Mouse (Mus musculus) embryo, embryonic 9.5 days (tissue): ENCODE data around the gene Slc7a14.
"Not testable (repeated sequence)": the region's sequence is repeated elsewhere in the genome, so short reads cannot be mapped to it uniquely, and the experiment has no call there.

Source experiments
- DNase-seq: peaks from one replicate; pipeline ENCODE4 v3.0.0-alpha.2; 2017; ENCODE audit errors: extremely low spot score

The Slc7a14 gene

GRCm38 (mm10) chr3:31309934-31310787, at the start of gene Slc7a14:
TSS of gene Slc7a14 (minus strand) at chr3:31310378.
- peak; percentile 15 for DNase-seq

DNA sequence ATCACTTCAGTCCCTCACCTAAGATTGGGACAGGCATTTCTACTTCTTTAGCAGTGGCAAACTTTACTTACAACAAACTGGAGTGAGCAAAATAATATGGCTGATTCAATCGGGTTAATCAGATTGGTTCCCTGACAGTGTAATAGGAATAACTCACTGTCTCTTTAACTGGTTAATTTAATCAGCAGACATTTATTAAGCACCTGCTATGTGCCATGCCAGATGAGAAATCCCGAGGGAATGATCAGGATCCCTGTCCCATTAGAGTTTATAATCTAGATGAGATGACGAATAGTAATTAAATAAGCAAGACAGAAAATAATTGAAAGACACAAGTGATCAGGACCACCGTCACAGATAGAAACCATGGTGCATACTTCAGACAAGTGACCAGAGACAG, 36.4 kb upstream of the Slc7a14 start:
- DNase-seq = no peak

- no peak for DNase-seq
Observed at GRCm38 (mm10) chr3:31345766-31346165, 35.6 kb upstream of the Slc7a14 start.

DNA sequence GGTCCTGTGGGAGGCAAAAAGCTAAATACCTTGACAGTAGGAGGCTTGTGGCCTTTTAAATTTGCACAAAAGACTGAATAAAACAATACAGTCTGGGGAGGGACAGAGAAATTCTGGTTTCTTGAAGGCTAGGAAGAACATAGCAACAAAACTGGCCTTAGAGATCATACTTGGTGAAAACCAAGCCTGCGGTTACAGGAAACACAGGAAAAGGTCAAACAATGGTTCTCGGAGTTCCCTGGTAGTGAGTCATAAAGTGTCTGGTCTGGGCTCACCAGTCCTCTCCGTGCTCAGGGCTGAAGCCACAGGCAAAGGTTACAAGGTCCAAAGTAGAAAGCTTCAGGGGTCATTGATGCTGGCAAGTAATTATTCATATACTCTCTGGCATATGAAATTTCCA, 29.1 kb upstream of the Slc7a14 start:
- no peak for DNase-seq

GRCm38 (mm10) chr3:31328237-31328836, 18.2 kb upstream of the Slc7a14 start:
- DNase-seq = no peak

GRCm38 (mm10) chr3:31327791-31328190, 17.6 kb upstream of the Slc7a14 start:
- DNase-seq = no peak

DNA sequence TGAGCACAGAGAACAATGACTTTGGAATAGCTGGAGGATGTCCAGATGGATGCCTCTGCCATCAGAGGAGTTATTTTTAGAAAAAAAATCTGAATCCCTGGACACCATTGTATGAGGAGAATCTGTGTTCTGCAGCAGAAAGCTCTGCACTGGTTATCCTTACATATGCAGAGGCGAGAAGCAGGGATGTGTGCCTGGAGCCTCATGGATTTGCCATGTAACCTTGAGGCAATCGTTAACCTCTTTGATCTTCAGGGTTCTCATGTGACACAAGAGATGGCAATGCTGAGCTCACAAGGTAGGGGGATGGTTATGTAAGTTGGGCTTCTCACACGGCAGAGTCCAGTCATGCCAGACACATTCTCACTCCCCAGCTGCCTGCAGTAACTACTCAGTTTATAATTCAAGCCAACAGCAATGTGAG, 14.1 kb upstream of the Slc7a14 start:
- DNase-seq = no peak

DNA sequence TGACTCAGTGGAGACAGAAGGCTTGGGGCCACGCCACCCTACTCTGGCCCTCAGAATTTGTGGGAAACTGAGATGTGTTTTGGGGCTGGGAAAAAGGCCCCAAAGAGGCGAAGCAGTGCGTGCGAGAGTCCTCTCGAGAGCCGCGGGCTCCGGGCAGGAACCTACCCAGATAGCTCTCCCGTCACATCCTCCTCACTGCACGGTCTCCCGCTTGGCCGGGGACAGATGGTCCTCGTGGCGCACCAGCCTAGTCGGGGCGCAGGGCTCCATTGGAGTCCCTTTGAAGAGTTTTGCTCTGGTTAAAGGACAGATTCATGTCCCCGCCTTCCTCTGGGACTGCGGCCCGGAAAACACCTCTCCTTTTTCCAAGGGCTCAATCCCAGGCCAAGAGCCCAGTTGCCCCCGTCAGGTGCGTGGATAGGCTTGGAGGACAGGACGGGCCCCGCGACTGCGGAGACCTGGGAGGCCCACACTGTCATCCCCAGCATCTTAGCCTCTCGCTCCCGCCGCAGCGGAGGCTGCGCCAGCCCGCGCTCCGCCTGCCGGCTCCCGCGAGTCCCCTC, 726 bp downstream of the Slc7a14 start:
- peak; percentile 8 for DNase-seq

- DNase-seq = peak; percentile 74
Observed at GRCm38 (mm10) chr3:31308906-31309305, 1.3 kb downstream of the Slc7a14 start.

GRCm38 (mm10) chr3:31307936-31308335, 2.2 kb downstream of the Slc7a14 start:
- no peak for DNase-seq

- DNase-seq = no peak
Observed at GRCm38 (mm10) chr3:31291673-31292602, 18.2 kb downstream of the Slc7a14 start.

DNA sequence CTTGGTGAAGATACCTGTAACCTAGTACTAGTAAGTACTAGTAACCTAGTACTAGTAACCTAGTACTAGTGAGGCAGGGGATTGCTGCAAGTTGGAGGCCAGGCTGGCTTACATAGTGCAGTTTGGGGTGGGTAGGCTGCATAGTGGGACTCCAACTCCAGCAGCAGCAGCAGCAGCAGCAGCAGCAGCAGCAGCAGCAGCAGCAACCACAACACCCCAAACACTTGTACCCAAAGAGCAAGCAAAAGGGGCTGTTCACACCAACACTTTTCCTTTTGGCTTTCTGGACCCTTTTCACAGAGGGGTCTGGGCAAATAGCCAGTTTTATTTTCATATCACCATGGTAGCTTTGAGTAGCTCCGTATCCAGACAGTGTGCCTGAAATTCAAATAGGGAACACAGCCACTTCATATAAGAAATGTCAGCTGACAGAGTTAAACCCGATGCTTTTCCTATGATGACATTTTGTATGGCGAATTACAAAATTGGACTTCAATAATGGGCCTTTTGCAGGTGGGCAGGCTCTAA, 22.7 kb downstream of the Slc7a14 start:
- DNase-seq = no peak

DNA sequence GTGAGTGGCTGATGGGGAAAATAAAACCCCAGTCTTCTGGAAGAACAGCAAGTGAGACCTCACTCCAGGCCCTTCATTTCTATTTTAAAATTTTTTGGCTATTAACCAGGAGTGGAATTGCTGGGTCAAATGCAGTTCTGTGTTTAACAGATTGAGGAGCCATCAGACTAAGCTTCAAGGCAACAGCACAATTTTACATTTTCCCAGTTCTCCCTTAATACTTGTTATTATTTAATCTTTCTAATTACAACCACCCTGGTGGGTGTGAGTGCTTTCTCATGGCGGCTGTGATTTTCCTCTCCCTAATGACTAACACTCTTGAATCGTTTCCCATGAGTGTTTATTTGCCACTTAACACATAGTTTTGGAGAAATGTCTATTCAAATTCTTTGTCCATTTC, 29.1 kb downstream of the Slc7a14 start:
- DNase-seq = no peak

DNA sequence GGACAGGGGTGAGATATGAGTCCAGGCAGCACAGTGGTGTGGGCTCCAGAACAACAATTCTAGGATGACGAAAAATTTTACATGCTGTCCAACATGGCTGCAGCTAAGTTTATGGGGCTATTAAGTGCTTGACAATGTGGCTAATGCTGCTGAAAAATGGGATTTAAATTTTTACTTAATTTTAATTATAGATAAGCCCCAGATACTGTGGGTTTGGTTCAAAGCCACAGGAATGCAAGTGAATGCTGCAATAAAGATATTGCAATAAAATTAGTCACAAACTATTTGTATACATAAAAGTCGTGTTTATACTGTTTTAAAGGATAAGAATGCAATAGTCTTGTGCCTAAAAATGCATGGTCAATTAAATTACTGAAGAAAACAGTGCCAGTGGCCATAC, 35.3 kb downstream of the Slc7a14 start:
- DNase-seq = no peak

DNA sequence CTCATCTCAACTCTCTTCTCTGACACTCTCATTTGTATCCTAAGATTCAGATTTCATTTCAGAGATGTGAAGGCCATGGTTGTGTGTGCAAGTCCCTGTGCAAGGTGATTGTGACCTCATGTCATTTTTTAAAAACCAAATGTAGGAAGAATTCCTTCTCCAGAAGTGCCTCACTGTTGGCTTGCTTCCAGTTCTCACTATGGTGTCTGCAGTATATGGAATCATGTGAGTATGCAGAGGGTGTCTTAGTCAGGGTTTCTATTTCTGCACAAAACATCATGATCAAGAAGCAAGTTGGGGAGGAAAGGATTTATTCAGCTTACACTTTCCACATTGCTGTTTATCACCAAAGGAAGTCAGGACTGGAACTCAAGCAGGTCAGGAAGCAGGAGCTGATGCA, 36.9 kb downstream of the Slc7a14 start:
- not testable (repeated sequence) for DNase-seq

GRCm38 (mm10) chr3:31272635-31273034, 37.5 kb downstream of the Slc7a14 start:
- DNase-seq = no peak

- DNase-seq = no peak
Observed at GRCm38 (mm10) chr3:31269551-31270317, 40.4 kb downstream of the Slc7a14 start.

GRCm38 (mm10) chr3:31267921-31268320, 42.3 kb downstream of the Slc7a14 start:
- no peak for DNase-seq

DNA sequence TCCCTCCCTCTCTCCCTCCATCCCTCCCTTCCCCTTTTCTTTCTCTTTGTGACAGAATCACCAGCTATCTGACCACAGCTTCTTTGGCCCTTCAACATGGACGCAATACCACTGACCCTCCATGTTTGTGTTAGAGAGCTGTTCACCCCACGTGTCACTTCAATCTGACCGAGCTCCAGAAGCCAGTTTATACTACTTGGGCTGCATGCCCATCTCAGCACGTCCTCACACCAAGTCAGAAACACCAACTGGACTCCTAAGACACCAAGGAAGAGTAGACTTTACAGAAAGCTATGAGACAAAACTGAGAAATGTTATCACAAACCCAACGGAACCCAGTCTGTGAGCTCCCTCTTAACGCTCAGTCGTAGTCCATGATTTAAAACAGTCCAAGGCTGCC, 43.2 kb downstream of the Slc7a14 start:
- no peak for DNase-seq

- DNase-seq = no peak
Observed at GRCm38 (mm10) chr3:31263535-31263934, 46.6 kb downstream of the Slc7a14 start.
